Mouse (Mus musculus) cerebellum, adult 2 months (tissue): ENCODE measurements around the gene Adcy3.

Experiments used
- CTCF ChIP-seq: fragments of 200-500 bp; IDR thresholded peaks from 2 replicates; pipeline ENCODE4 v1.5.1; 2011; ENCODE audit warnings: low read depth, mild to moderate bottlenecking, control low read depth, low read length, moderate library complexity, borderline replicate concordance; ENCODE audit not compliant: insufficient read depth
- POLR2A ChIP-seq: fragments of 200-500 bp; IDR thresholded peaks from 2 replicates; pipeline ENCODE4 v1.6.1; 2011; ENCODE audit warnings: low read length, control low read depth, borderline replicate concordance; ENCODE audit not compliant: insufficient read depth

DNA sequence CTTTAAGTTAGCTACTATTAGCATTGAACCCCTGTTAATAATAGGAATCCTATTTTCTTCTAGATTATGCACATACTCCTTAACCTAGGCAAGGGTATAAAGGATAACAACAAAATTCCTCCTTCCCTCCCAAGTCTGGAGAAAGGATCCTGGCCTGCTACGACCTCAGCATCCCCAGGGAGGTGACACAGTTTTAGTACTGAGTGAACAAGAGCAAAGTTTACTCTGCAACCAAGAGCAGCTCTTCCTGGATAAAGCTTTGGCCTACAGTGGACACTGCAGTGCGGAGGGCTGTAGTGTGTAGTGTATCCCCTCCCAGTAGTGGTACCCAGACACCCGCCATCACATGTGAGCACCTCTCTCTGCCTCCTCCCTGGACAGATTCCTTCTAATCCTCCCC is 19.1 kb downstream of the Adcy3 start:
- TF ChIP-seq POLR2A (no peak), CTCF (no peak)
